ENCODE assay signal across 13 mouse cellular contexts in genomic region chr1:120337970-120338369, GRCm38 (mm10). TPM values are rescaled to one million over a fixed set of nuclear protein-coding genes. Genes with fewer than 3 reads are reported as not detected.
DNase-seq lines count a peak whose midpoint lies in the region; ATAC-seq and TF ChIP-seq lines count a peak whose summit lies in the region.
"Had no signal": no experiment of that assay in that cellular context is flagged by ENCODE, and none has a peak within 500 bp of the region (broad histone marks: within the 10 kb centered on the region; RNA-seq: fewer than 3 reads in every experiment).

No protein-coding gene starts in this region.

- ATAC-seq in hindbrain, postnatal 0 days, result no peak
- ATAC-seq in hindbrain, embryonic 13.5 days (ENCODE audit: low FRiP score), result no peak
- ATAC-seq in midbrain, postnatal 0 days (ENCODE audit: low FRiP score), result no peak
- 0 out of 2 replicates have a peak, but pooled peaks have one; percentile 34 for ATAC-seq in megakaryocyte-erythroid progenitor cell, adult 5-6 weeks (replicated peaks; ENCODE audit: low FRiP score, low TSS enrichment, poor library complexity, severe bottlenecking)

- H3K4me3 ChIP-seq in hindbrain, postnatal 0 days (ENCODE audit: low read length), result no peak overlapping the region
- no peak overlapping the region for H3K4me3 ChIP-seq in hindbrain, embryonic 13.5 days
- H3K4me3 ChIP-seq in midbrain, postnatal 0 days (ENCODE audit: low read depth, low read length), result no peak overlapping the region
- H3K4me3 ChIP-seq in midbrain, embryonic 10.5 days, result no peak overlapping the region
- no peak overlapping the region for H3K4me3 ChIP-seq in embryonic facial prominence, embryonic 10.5 days
- H3K4me3 ChIP-seq: liver, embryonic 15.5 days had no signal

- DNase-seq in hindbrain, postnatal 0 days (ENCODE audit: low spot score), result no peak
- DNase-seq in midbrain, postnatal 0 days (ENCODE audit: low spot score), result no peak
- DNase-seq in midbrain, embryonic 10.5 days (ENCODE audit: low spot score), result no peak
- peak; percentile 51 for DNase-seq in NIH3T3 (ENCODE audit: low read depth)
- no peak for DNase-seq in embryonic facial prominence, embryonic 10.5 days (ENCODE audit: low spot score)
- DNase-seq: cerebellum, postnatal 36 days; kidney, adult 2 months had no signal

- H3K27ac ChIP-seq in hindbrain, postnatal 0 days, result no peak overlapping the region
- H3K27ac ChIP-seq in hindbrain, embryonic 13.5 days, result no peak overlapping the region
- no peak overlapping the region for H3K27ac ChIP-seq in midbrain, postnatal 0 days (ENCODE audit: low read depth, low read length)
- no peak overlapping the region for H3K27ac ChIP-seq in midbrain, embryonic 10.5 days (replicated peaks)
- no peak overlapping the region for H3K27ac ChIP-seq in embryonic facial prominence, embryonic 10.5 days (replicated peaks)
- H3K27ac ChIP-seq: liver, embryonic 15.5 days had no signal

- H3K27me3 ChIP-seq in hindbrain, postnatal 0 days (ENCODE audit: insufficient read depth, low read length), result peaks cover 48% of the 10 kb centered on the region
- peaks cover 89% of the 10 kb centered on the region for H3K27me3 ChIP-seq in hindbrain, embryonic 13.5 days
- peaks cover 54% of the 10 kb centered on the region for H3K27me3 ChIP-seq in midbrain, postnatal 0 days (ENCODE audit: insufficient read depth, low read length)
- H3K27me3 ChIP-seq in midbrain, embryonic 10.5 days (ENCODE audit: low read depth, poor library complexity, severe bottlenecking), result peaks cover 85% of the 10 kb centered on the region
- H3K27me3 ChIP-seq in embryonic facial prominence, embryonic 10.5 days (replicated peaks; ENCODE audit: low read depth, poor library complexity, severe bottlenecking), result peaks cover 81% of the 10 kb centered on the region

- H3K4me2 ChIP-seq in hindbrain, postnatal 0 days (ENCODE audit: low read depth, low read length), result no peak overlapping the region
- H3K4me2 ChIP-seq in hindbrain, embryonic 13.5 days, result no peak overlapping the region
- H3K4me2 ChIP-seq in midbrain, postnatal 0 days (ENCODE audit: low read depth, low read length, poor library complexity, severe bottlenecking), result no peak overlapping the region
- H3K4me2 ChIP-seq: liver, embryonic 15.5 days had no signal

- peaks cover 14% of the 10 kb centered on the region; the same call in 1 of the 2 replicates for H3K4me1 ChIP-seq in hindbrain, postnatal 0 days (ENCODE audit: insufficient read depth, low read length)
- H3K4me1 ChIP-seq in hindbrain, embryonic 13.5 days (replicated peaks), result peaks cover 30% of the 10 kb centered on the region
- no peaks in the 10 kb centered on the region for H3K4me1 ChIP-seq in midbrain, postnatal 0 days (ENCODE audit: insufficient read depth, low read length)
- peaks cover 29% of the 10 kb centered on the region for H3K4me1 ChIP-seq in midbrain, embryonic 10.5 days
- H3K4me1 ChIP-seq in embryonic facial prominence, embryonic 10.5 days, result peaks cover 28% of the 10 kb centered on the region
- H3K4me1 ChIP-seq: liver, embryonic 15.5 days had no signal

- H3K9ac ChIP-seq in hindbrain, postnatal 0 days (replicated peaks; ENCODE audit: low read length), result no peak overlapping the region
- H3K9ac ChIP-seq in hindbrain, embryonic 13.5 days, result no peak overlapping the region
- no peak overlapping the region for H3K9ac ChIP-seq in midbrain, postnatal 0 days (replicated peaks; ENCODE audit: low read length, poor library complexity, severe bottlenecking)
- H3K9ac ChIP-seq: liver, embryonic 15.5 days had no signal

- H3K9me3 ChIP-seq in hindbrain, postnatal 0 days (ENCODE audit: low read length), result no peaks in the 10 kb centered on the region
- no peaks in the 10 kb centered on the region for H3K9me3 ChIP-seq in hindbrain, embryonic 13.5 days
- no peaks in the 10 kb centered on the region for H3K9me3 ChIP-seq in midbrain, postnatal 0 days (ENCODE audit: low read length)
- no peaks in the 10 kb centered on the region for H3K9me3 ChIP-seq in midbrain, embryonic 10.5 days (replicated peaks)
- no peaks in the 10 kb centered on the region for H3K9me3 ChIP-seq in embryonic facial prominence, embryonic 10.5 days
- H3K9me3 ChIP-seq: liver, embryonic 15.5 days had no signal

- H3K36me3 ChIP-seq in hindbrain, postnatal 0 days (ENCODE audit: insufficient read depth, low read length), result no peaks in the 10 kb centered on the region
- no peaks in the 10 kb centered on the region for H3K36me3 ChIP-seq in hindbrain, embryonic 13.5 days
- H3K36me3 ChIP-seq in midbrain, postnatal 0 days (ENCODE audit: insufficient read depth, low read length), result no peaks in the 10 kb centered on the region
- no peaks in the 10 kb centered on the region for H3K36me3 ChIP-seq in midbrain, embryonic 10.5 days
- H3K36me3 ChIP-seq in embryonic facial prominence, embryonic 10.5 days (replicated peaks), result no peaks in the 10 kb centered on the region
- H3K36me3 ChIP-seq: liver, embryonic 15.5 days had no signal

- WGBS in hindbrain, postnatal 0 days, result 27% methylated on average over 7 of the region's 7 CpGs
- 33% methylated on average over 7 of the region's 7 CpGs for whole genome bisulfite sequencing in hindbrain, embryonic 13.5 days
- WGBS in midbrain, postnatal 0 days, result 37% methylated on average over 7 of the region's 7 CpGs
- 37% methylated on average over 7 of the region's 7 CpGs for WGBS in midbrain, embryonic 10.5 days
- WGBS in embryonic facial prominence, embryonic 10.5 days, result 28% methylated on average over 7 of the region's 7 CpGs

- TF ChIP-seq CTCF in hindbrain, postnatal 0 days (IDR thresholded peaks at IDR 0.05; ENCODE audit: low read depth), result peak; percentile 60
- TF ChIP-seq CTCF in midbrain, postnatal 0 days (IDR thresholded peaks at IDR 0.05), result peak; percentile 61

RNA-seq across cellular contexts. Expression of gene C1ql2, which starts 2.4 kb away (rescaled TPM):
- 10.6 and 13.5 TPM in 2 replicates for total RNA-seq in hindbrain, postnatal 0 days (2014; rRNA removed)
- polyA plus RNA-seq in hindbrain, postnatal 0 days (2015; fragmentation: Nextera tagmentation; extraction: Ambion mirVana), result 7.0 and 7.9 TPM in 2 replicates
- 2.5 and 4.2 TPM in 2 replicates for polyA plus RNA-seq in hindbrain, embryonic 13.5 days (2015; fragmentation: Nextera tagmentation; extraction: Ambion mirVana)
- 27.2 and 31.0 TPM in 2 replicates for total RNA-seq in midbrain, postnatal 0 days (2014; rRNA removed)
- polyA plus RNA-seq in midbrain, postnatal 0 days (2015; fragmentation: Nextera tagmentation; extraction: Ambion mirVana), result 24.1 and 26.7 TPM in 2 replicates
- polyA plus RNA-seq in midbrain, embryonic 10.5 days (2016; fragmentation: Nextera tagmentation; extraction: Ambion mirVana), result 0.19 and 1.0 TPM in 2 replicates
- total RNA-seq in megakaryocyte-erythroid progenitor cell, adult 5-6 weeks (2014; fragmentation: Nextera tagmentation), result not detected in 2 replicates
- not detected in 2 replicates for total RNA-seq in megakaryocyte-erythroid progenitor cell, adult 5-6 weeks (2017)
- polyA plus RNA-seq in embryonic facial prominence, embryonic 10.5 days (2016; fragmentation: Nextera tagmentation; extraction: Ambion mirVana), result 0.14 and 0.24 TPM in 2 replicates
- total RNA-seq: granulocyte monocyte progenitor cell, adult 5-6 weeks; hematopoietic stem cell, adult 5-6 weeks had no signal
- polyA plus RNA-seq: liver, embryonic 15.5 days; stomach, embryonic 16.5 days had no signal
